Mouse (Mus musculus): ENCODE results near the gene Otud4. TPM values are rescaled to one million over a fixed set of nuclear protein-coding genes. Genes with fewer than 3 reads are reported as not detected.

Gene Otud4
- polyA plus RNA-seq, 2 experiments: 20.9 to 26.2 TPM

- ATAC-seq (ENCODE audit: low FRiP score, low read depth) (no peak), DNase-seq (ENCODE audit: low spot score) (no peak)
- Histone ChIP-seq H3K4me3 (replicated peaks; ENCODE audit: low read length) (no peak overlapping the region), H3K36me3 (ENCODE audit: control insufficient read depth, insufficient read depth, low read length) (no peaks in the 10 kb centered on the region), H3K27ac (replicated peaks; ENCODE audit: low read depth, low read length) (no peak overlapping the region), H3K4me1 (ENCODE audit: control insufficient read depth, insufficient read depth, low read length) (no peaks in the 10 kb centered on the region), H3K9ac (ENCODE audit: low read depth, low read length, severe bottlenecking) (no peak overlapping the region), H3K27me3 (ENCODE audit: control insufficient read depth, insufficient read depth, low read length) (no peaks in the 10 kb centered on the region), H3K4me2 (replicated peaks; ENCODE audit: low read depth, low read length, severe bottlenecking) (no peak overlapping the region), H3K9me3 (ENCODE audit: control insufficient read depth, low read length) (no peaks in the 10 kb centered on the region)
- WGBS: 73% methylated on average over 3 of the region's 3 CpGs
- no peak for TF ChIP-seq POLR2A (IDR thresholded peaks at IDR 0.05; ENCODE audit: borderline replicate concordance, extremely low read depth, insufficient read depth, insufficient read length)
Observed at GRCm38 (mm10) chr8:79608701-79609100, 30.7 kb upstream of the Otud4 start.

DNA sequence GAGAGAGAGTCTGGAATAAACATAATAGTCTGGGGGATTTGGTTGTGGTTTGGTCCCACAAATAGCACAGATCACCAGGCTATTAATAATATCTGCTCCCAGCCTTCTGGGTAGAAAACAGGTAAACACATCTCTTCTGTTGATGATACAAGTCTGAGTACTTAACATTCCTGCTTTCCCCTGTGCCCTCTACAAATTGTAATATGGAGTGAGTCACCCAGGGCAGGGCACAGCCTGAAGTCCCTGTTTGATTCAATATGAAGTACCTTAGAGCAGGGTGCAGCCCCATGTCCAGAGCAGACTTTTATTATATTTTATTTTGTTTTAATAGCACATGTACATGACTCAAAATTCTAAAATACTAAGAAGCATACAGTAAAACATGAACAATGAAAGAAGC is 29.1 kb upstream of the Otud4 start:
- H3K4me2 ChIP-seq (replicated peaks; ENCODE audit: low read depth, low read length, severe bottlenecking): no peak overlapping the region
- H3K27ac ChIP-seq (replicated peaks; ENCODE audit: low read depth, low read length): no peak overlapping the region
- no peaks in the 10 kb centered on the region for H3K4me1 ChIP-seq (ENCODE audit: control insufficient read depth, insufficient read depth, low read length)
- ATAC-seq (ENCODE audit: low FRiP score, low read depth) (no peak), DNase-seq (ENCODE audit: low spot score) (no peak)
- H3K27me3 ChIP-seq (ENCODE audit: control insufficient read depth, insufficient read depth, low read length): no peaks in the 10 kb centered on the region
- H3K4me3 ChIP-seq (replicated peaks; ENCODE audit: low read length): no peak overlapping the region
- no peaks in the 10 kb centered on the region for H3K9me3 ChIP-seq (ENCODE audit: control insufficient read depth, low read length)
- no peak for TF ChIP-seq POLR2A (IDR thresholded peaks at IDR 0.05; ENCODE audit: borderline replicate concordance, extremely low read depth, insufficient read depth, insufficient read length)
- no peak overlapping the region for H3K9ac ChIP-seq (ENCODE audit: low read depth, low read length, severe bottlenecking)
- no peaks in the 10 kb centered on the region for H3K36me3 ChIP-seq (ENCODE audit: control insufficient read depth, insufficient read depth, low read length)

DNA sequence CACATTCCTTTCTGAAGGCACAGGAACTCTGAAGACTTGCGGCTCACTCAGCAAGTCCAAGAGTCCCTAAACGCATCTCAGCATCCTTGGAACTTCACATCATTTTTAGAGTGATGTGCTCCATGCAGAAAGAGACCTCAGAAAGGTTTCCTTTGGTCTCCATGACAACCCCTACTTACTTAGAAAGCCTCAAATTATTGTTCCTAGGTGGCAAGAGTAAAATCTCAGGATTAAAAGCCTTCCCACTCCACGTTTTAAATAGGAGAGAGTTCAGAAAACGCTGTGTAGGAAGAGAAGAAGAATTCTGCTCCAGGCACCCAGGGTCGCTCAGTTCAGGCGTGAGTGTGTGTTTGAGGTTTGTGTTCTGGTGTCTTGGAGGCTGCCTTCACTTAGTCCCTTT is 27.1 kb upstream of the Otud4 start:
- Histone ChIP-seq H3K9ac (ENCODE audit: low read depth, low read length, severe bottlenecking) (no peak overlapping the region), H3K4me2 (replicated peaks; ENCODE audit: low read depth, low read length, severe bottlenecking) (no peak overlapping the region), H3K27me3 (ENCODE audit: control insufficient read depth, insufficient read depth, low read length) (no peaks in the 10 kb centered on the region), H3K4me3 (replicated peaks; ENCODE audit: low read length) (no peak overlapping the region), H3K36me3 (ENCODE audit: control insufficient read depth, insufficient read depth, low read length) (no peaks in the 10 kb centered on the region), H3K9me3 (ENCODE audit: control insufficient read depth, low read length) (no peaks in the 10 kb centered on the region), H3K27ac (replicated peaks; ENCODE audit: low read depth, low read length) (no peak overlapping the region), H3K4me1 (ENCODE audit: control insufficient read depth, insufficient read depth, low read length) (no peaks in the 10 kb centered on the region)
- DNase-seq (ENCODE audit: low spot score) (no peak), ATAC-seq (ENCODE audit: low FRiP score, low read depth) (no peak)
- TF ChIP-seq POLR2A (IDR thresholded peaks at IDR 0.05; ENCODE audit: borderline replicate concordance, extremely low read depth, insufficient read depth, insufficient read length): no peak
- 73% methylated on average over 6 of the region's 6 CpGs for WGBS

DNA sequence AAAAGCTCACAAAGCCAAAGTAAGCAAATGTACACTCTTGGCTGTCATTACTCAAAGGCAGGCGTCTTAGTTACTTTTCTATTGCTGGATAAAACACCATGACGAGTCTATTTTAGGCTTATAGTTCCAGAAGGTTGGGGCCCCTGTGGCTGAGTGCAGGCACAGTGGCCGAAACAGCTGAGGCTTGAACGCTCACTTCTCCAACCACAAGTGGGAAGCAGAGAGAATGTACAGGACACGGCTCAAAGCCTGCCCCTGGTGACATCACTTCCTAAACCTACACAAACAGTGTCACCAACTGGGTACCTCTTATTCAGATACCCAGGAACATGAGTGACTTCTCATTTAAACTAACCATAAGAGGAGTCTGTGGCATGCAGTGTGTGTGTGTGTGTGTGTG is 26.5 kb upstream of the Otud4 start:
- Histone ChIP-seq H3K4me1 (ENCODE audit: control insufficient read depth, insufficient read depth, low read length) (no peaks in the 10 kb centered on the region), H3K9me3 (ENCODE audit: control insufficient read depth, low read length) (no peaks in the 10 kb centered on the region), H3K4me3 (replicated peaks; ENCODE audit: low read length) (no peak overlapping the region), H3K27me3 (ENCODE audit: control insufficient read depth, insufficient read depth, low read length) (no peaks in the 10 kb centered on the region), H3K36me3 (ENCODE audit: control insufficient read depth, insufficient read depth, low read length) (no peaks in the 10 kb centered on the region), H3K9ac (ENCODE audit: low read depth, low read length, severe bottlenecking) (no peak overlapping the region), H3K27ac (replicated peaks; ENCODE audit: low read depth, low read length) (no peak overlapping the region), H3K4me2 (replicated peaks; ENCODE audit: low read depth, low read length, severe bottlenecking) (no peak overlapping the region)
- ATAC-seq (ENCODE audit: low FRiP score, low read depth) (peak; percentile 50), DNase-seq (ENCODE audit: low spot score) (peak; percentile 42)
- WGBS: 63% methylated on average over 5 of the region's 5 CpGs
- no peak for TF ChIP-seq POLR2A (IDR thresholded peaks at IDR 0.05; ENCODE audit: borderline replicate concordance, extremely low read depth, insufficient read depth, insufficient read length)

DNA sequence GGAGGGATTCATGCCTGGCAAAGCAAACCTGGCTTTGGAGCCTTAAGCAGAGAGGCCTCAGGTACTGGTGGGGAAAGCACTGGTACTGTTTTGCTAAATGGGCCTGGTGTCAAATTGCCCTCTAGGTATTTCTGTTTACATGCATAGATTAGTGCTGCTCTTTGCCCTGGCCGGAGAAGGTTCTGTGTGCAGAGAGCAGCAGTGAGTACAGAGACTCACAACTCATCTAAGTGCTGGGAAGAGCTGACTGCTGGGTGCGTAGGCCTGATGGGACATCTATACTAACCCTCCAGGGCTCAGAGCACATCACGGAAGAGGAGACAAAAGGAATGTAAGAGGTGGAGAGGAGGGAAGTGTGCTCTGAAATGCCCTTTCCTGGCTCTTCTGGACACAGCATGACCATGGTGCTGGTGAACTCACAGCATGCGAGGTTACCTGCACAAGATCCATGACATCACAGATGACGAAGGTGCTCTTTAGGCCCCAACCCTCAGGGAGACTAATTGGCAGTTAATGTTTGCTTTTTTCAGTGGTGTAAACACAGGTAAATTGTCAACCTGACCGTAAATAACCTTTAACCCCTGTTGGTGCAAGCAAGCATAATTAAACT is 23.6 kb upstream of the Otud4 start:
- H3K4me3 ChIP-seq (replicated peaks; ENCODE audit: low read length): no peak overlapping the region
- peaks cover 4% of the 10 kb centered on the region; the same call in 1 of the 2 replicates for H3K4me1 ChIP-seq (ENCODE audit: control insufficient read depth, insufficient read depth, low read length)
- no peak for TF ChIP-seq POLR2A (IDR thresholded peaks at IDR 0.05; ENCODE audit: borderline replicate concordance, extremely low read depth, insufficient read depth, insufficient read length)
- H3K27me3 ChIP-seq (ENCODE audit: control insufficient read depth, insufficient read depth, low read length): no peaks in the 10 kb centered on the region
- no peak for ATAC-seq (ENCODE audit: low FRiP score, low read depth)
- WGBS: 66% methylated on average over 6 of the region's 6 CpGs
- H3K4me2 ChIP-seq (replicated peaks; ENCODE audit: low read depth, low read length, severe bottlenecking): no peak overlapping the region
- no peak overlapping the region for H3K9ac ChIP-seq (ENCODE audit: low read depth, low read length, severe bottlenecking)
- H3K36me3 ChIP-seq (ENCODE audit: control insufficient read depth, insufficient read depth, low read length): no peaks in the 10 kb centered on the region
- H3K27ac ChIP-seq (replicated peaks; ENCODE audit: low read depth, low read length): no peak overlapping the region
- no peak for DNase-seq (ENCODE audit: low spot score)
- no peaks in the 10 kb centered on the region for H3K9me3 ChIP-seq (ENCODE audit: control insufficient read depth, low read length)

DNA sequence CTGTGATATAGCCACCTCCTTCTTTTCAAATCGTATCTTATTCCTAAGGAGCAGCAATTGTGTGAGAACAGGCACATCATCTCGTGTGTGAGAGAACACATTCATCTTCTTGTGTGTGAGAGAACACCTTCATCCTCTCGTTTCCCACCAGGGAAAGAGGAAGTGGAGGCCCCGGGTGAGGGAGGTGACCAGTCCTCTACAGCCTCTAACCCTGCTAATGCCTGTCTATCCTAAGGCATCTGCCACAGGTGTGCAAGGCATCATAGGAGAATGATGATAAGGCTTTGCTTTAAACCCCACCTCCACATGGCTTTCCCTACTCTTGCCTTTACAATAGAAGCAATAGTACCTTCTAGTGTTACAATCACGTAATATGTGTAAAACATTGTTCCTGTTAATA is 20.5 kb upstream of the Otud4 start:
- Histone ChIP-seq H3K4me1 (ENCODE audit: control insufficient read depth, insufficient read depth, low read length) (peaks cover 4% of the 10 kb centered on the region; the same call in 1 of the 2 replicates), H3K9ac (ENCODE audit: low read depth, low read length, severe bottlenecking) (no peak overlapping the region), H3K4me2 (replicated peaks; ENCODE audit: low read depth, low read length, severe bottlenecking) (no peak overlapping the region), H3K27me3 (ENCODE audit: control insufficient read depth, insufficient read depth, low read length) (no peaks in the 10 kb centered on the region), H3K27ac (replicated peaks; ENCODE audit: low read depth, low read length) (no peak overlapping the region), H3K36me3 (ENCODE audit: control insufficient read depth, insufficient read depth, low read length) (no peaks in the 10 kb centered on the region), H3K4me3 (replicated peaks; ENCODE audit: low read length) (no peak overlapping the region), H3K9me3 (ENCODE audit: control insufficient read depth, low read length) (no peaks in the 10 kb centered on the region)
- DNase-seq (ENCODE audit: low spot score) (no peak), ATAC-seq (ENCODE audit: low FRiP score, low read depth) (no peak)
- WGBS: 63% methylated on average over 5 of the region's 5 CpGs
- no peak for TF ChIP-seq POLR2A (IDR thresholded peaks at IDR 0.05; ENCODE audit: borderline replicate concordance, extremely low read depth, insufficient read depth, insufficient read length)
